Mouse (Mus musculus): ENCODE measurements around the gene Impdh1.
"Not testable (repeated sequence)": the region's sequence is repeated elsewhere in the genome, so short reads cannot be mapped to it uniquely, and the experiment has no call there.

Impdh1 gene

GRCm38 (mm10) chr6:29215881-29216501, at the start of gene Impdh1:
Gene Impdh1, minus strand, starts transcription at chr6:29216364.
- DNase-seq (ENCODE audit: low read depth) = peak; percentile 86

- peak; percentile 48 for DNase-seq (ENCODE audit: low read depth)
Measured at GRCm38 (mm10) chr6:29264456-29264781, 48.3 kb upstream of the Impdh1 start.

GRCm38 (mm10) chr6:29263650-29264455, 47.7 kb upstream of the Impdh1 start:
- DNase-seq (ENCODE audit: low read depth) = no peak

GRCm38 (mm10) chr6:29261831-29262230, 45.7 kb upstream of the Impdh1 start:
- no peak for DNase-seq (ENCODE audit: low read depth)

- no peak for DNase-seq (ENCODE audit: low read depth)
Measured at GRCm38 (mm10) chr6:29259418-29259817, 43.3 kb upstream of the Impdh1 start.

GRCm38 (mm10) chr6:29247072-29247471, 30.9 kb upstream of the Impdh1 start:
- DNase-seq (ENCODE audit: low read depth) = no peak

GRCm38 (mm10) chr6:29246585-29246984, 30.4 kb upstream of the Impdh1 start:
- DNase-seq (ENCODE audit: low read depth) = no peak

- no peak for DNase-seq (ENCODE audit: low read depth)
Measured at GRCm38 (mm10) chr6:29246183-29246582, 30.0 kb upstream of the Impdh1 start.

GRCm38 (mm10) chr6:29245272-29246120, 29.3 kb upstream of the Impdh1 start:
- DNase-seq (ENCODE audit: low read depth) = no peak

- DNase-seq (ENCODE audit: low read depth) = peak; percentile 48
Measured at GRCm38 (mm10) chr6:29242265-29242664, 26.1 kb upstream of the Impdh1 start.

GRCm38 (mm10) chr6:29241697-29242096, 25.5 kb upstream of the Impdh1 start:
- DNase-seq (ENCODE audit: low read depth) = peak; percentile 67

GRCm38 (mm10) chr6:29240806-29241205, 24.6 kb upstream of the Impdh1 start:
- DNase-seq (ENCODE audit: low read depth) = peak; percentile 92

- peak; percentile 86 for DNase-seq (ENCODE audit: low read depth)
Measured at GRCm38 (mm10) chr6:29234272-29234671, 18.1 kb upstream of the Impdh1 start.

- DNase-seq (ENCODE audit: low read depth) = no peak
Measured at GRCm38 (mm10) chr6:29233710-29234109, 17.5 kb upstream of the Impdh1 start.

- peak; percentile 82 for DNase-seq (ENCODE audit: low read depth)
Measured at GRCm38 (mm10) chr6:29232321-29232720, 16.2 kb upstream of the Impdh1 start.

GRCm38 (mm10) chr6:29231799-29232198, 15.6 kb upstream of the Impdh1 start:
- DNase-seq (ENCODE audit: low read depth) = no peak

GRCm38 (mm10) chr6:29230386-29230785, 14.2 kb upstream of the Impdh1 start:
- DNase-seq (ENCODE audit: low read depth) = no peak

- no peak for DNase-seq (ENCODE audit: low read depth)
Measured at GRCm38 (mm10) chr6:29229265-29229913, 13.2 kb upstream of the Impdh1 start.

- DNase-seq (ENCODE audit: low read depth) = not testable (repeated sequence)
Measured at GRCm38 (mm10) chr6:29217717-29218116, 1.6 kb upstream of the Impdh1 start.

- no peak for DNase-seq (ENCODE audit: low read depth)
Measured at GRCm38 (mm10) chr6:29215181-29215580, 983 bp downstream of the Impdh1 start.

- peak; percentile 62 for DNase-seq (ENCODE audit: low read depth)
Measured at GRCm38 (mm10) chr6:29214776-29215175, 1.4 kb downstream of the Impdh1 start.

- no peak for DNase-seq (ENCODE audit: low read depth)
Measured at GRCm38 (mm10) chr6:29214245-29214644, 1.9 kb downstream of the Impdh1 start.
